Mouse (Mus musculus) frontal cortex, postnatal 14 days (tissue): ENCODE results near the gene Ubxn7.

ENCODE experiments used
- DNase-seq, 2 experiments: peaks; one replicate each; pipeline ENCODE4 v3.0.0; 2022; ENCODE audit warnings: low spot score in 2 of 2

Ubxn7 gene

GRCm38 (mm10) chr16:32382901-32383300 lies 50.8 kb downstream of the Ubxn7 start:
- no peak for DNase-seq

- no peak for DNase-seq
Observed at GRCm38 (mm10) chr16:32384885-32385284, 52.8 kb downstream of the Ubxn7 start.

DNA sequence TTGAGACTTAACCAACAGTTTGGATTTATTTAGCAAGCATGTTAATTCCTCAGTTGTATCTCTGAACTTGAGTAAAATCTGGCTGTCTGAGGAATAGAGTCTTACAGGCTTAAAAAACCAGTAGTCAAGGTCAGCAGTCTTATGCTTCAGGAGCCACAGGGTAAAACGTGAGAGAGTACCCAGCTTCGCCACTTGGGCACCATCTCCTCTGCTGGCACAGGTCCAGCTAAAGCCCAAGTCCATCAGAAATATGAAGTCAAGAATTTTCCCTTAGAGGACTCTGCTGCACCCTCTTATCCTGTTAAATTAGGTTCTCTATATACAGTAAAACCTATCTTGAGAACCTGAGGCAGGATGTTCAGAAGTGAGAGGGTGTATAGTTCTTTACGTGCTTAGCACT lies 54.8 kb downstream of the Ubxn7 start:
- no peak for DNase-seq

DNA sequence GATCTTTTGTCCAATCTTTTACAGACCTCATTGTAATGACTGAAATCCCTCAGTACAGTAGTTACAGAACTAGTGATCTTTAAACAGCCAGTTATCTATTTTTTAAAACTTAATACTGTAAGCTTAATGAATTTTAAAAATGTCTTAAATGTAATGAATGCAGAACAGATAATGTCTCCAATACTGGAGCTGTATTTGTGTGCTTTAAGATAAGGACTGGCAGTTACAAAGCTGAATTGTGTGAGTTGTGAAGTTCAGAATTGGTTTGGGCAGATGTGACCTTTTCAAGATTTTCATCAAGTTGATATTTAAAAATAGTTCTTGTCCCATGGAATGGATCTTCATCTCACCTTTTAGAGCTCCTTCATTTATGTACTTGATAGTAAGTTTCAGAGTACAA lies 57.0 kb downstream of the Ubxn7 start:
- no peak for DNase-seq

GRCm38 (mm10) chr16:32389841-32390240 lies 57.8 kb downstream of the Ubxn7 start:
- no peak for DNase-seq

GRCm38 (mm10) chr16:32390882-32391281 lies 58.8 kb downstream of the Ubxn7 start:
- no peak for DNase-seq

- DNase-seq = no peak
Observed at GRCm38 (mm10) chr16:32395679-32396540, 63.9 kb downstream of the Ubxn7 start.

- DNase-seq = no peak
Observed at GRCm38 (mm10) chr16:32396541-32396835, 64.4 kb downstream of the Ubxn7 start.

GRCm38 (mm10) chr16:32398206-32398605 lies 66.1 kb downstream of the Ubxn7 start:
- DNase-seq = no peak

DNA sequence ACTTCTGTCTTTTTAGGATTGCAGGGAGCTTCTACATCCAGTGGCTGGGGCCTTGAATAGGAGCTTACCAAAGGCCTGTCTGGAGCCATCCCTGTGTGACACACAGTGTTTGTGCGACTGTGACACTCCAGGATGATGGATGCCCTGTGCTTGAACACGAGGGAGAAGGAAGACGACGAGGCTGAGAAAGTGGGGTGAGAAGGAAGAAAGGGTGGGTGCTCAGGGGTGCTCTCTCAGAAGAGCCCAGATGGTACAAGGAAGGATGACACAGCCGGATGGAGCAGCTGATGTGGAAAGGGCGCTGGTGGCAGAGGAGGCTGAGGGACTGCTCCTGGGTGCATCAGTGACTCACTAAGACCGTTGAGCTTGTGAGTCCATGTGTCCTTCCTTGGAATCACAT lies 68.2 kb downstream of the Ubxn7 start, which contains the start of gene Tm4sf19:
Tm4sf19 (plus strand) TSS at position 240 of the 400 bp plus-strand sequence.
- DNase-seq = no peak

DNA sequence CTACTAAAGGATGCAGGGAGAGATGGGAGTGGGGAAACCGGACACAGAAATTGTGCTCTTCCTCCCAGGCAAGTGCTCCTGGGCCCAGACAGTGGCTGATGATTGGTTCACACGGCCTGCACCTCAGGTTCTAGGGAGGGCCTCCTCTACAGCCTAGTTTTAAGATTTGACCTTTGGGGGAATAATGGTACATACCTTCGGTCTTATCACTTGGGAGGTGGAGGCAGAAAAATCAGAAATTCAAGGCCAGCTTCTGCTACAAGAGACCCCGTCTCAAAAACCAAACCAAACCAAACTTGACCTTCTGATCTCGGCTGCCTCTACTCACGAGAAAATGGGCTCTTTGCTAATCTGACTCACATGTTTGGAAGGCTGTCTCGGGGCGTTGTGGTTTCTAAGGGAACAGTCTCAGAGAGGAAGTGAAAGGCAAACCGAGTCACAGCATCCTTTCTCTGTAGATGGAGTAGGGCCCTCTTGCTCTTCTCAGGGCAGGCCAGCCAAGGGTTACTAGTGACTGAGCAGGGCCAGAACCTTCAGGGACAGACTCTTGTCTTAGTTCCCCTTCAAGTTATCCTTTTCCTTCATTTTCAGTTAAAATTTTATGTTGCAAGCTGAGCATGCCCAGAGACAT lies 69.4 kb downstream of the Ubxn7 start:
- DNase-seq = no peak

GRCm38 (mm10) chr16:32402818-32403217 lies 70.8 kb downstream of the Ubxn7 start:
- no peak for DNase-seq

- no peak for DNase-seq
Observed at GRCm38 (mm10) chr16:32405716-32406115, 73.7 kb downstream of the Ubxn7 start.

GRCm38 (mm10) chr16:32406671-32407070 lies 74.6 kb downstream of the Ubxn7 start:
- no peak for DNase-seq

GRCm38 (mm10) chr16:32407730-32408129 lies 75.7 kb downstream of the Ubxn7 start:
- DNase-seq = no peak

DNA sequence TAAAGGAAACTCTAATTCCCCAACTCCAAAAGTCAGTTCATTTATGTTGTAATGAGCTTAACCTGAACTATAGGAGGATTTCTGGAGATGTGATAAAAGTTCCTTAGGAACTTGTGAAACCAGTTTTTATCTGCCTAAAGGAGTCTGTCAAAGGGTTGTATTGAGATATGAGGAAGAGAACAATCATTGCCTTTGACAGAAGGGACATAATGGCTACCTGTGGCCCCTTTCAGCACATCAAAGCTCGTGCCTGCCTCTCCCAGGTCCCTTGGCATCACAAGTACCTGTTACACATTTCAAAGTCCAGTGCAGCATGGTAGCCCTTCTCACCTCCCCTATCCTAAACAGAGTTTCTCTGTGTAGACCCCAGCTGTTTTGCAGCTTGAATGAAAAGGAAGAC lies 85.4 kb downstream of the Ubxn7 start:
- no peak for DNase-seq

DNA sequence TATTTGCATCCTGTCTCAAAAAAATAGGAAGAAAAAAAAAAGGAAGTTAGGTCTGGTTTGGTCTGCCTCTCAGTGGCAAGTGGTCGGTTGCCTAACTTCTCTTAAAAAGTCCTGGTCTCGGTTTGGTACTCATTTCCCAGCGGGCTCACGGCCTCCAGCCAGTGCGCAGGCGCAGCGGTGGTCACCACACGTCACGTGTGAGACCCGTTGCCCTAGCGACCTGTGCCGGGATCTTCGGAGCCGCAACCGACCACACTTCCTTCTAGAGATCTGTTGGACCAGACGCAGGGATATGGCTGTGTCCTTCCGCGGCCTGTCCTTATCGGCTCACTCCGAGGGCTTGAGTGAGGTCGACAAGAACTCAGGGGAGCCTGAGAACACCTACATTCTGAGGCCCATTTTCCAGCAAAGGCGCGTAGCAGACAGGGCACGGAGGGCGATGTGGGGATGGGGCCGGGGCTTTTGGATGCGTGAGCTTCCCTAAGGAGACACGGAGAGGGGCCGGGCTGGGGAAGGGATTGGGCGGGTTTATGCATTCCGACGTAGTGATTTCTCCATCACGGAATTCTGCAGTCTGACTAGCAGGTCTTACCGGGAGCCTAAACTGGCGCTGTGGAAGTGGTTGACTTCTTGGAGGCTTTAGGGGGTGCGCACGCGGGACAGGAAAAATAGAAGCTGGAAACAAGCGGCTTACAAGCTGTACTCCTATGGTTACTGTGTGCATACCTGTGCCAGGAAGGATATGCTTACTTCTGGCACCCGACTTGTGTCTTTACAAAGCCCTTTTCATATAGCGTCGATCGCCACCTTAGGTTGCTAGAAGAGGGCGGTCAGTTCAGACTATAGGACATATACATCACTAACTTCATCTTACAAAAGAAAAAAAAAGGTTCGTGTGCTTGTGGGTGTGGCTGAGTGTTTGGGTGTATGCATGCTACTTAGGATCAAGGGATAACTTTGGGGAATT lies 87.7 kb downstream of the Ubxn7 start, which contains the start of gene Tctex1d2:
Tctex1d2 (plus strand) TSS at position 186 of the 967 bp plus-strand sequence.
- DNase-seq = peak; percentile 92 to 93

DNA sequence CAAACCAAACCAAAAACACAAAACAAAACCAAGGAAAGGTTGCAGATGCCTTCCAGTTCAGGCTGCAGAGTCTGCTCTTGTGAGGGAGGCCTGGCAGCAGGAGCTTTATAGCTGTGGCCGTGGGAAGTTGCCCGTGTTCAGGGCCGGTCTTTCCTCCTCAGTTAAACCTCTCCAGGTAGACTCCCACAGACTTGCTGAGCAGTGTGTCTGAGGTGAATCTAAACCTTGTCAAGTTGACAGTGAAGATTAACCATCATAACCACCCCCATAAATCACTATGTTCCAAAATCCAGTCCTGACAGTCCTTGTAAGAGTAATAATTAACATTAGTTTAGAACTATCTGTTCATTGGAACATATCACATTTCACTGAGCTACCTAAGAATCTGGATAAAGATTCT lies 95.4 kb downstream of the Ubxn7 start:
- no peak for DNase-seq

GRCm38 (mm10) chr16:32430474-32431046 lies 98.5 kb downstream of the Ubxn7 start, which contains the start of gene Pcyt1a:
TSS of gene Pcyt1a (plus strand) at chr16:32430921.
- peak; percentile 81 to 85 for DNase-seq

- peak in 1 of 2 experiments; percentile 10 for DNase-seq
Observed at GRCm38 (mm10) chr16:32431047-32431591, 99.1 kb downstream of the Ubxn7 start.

DNA sequence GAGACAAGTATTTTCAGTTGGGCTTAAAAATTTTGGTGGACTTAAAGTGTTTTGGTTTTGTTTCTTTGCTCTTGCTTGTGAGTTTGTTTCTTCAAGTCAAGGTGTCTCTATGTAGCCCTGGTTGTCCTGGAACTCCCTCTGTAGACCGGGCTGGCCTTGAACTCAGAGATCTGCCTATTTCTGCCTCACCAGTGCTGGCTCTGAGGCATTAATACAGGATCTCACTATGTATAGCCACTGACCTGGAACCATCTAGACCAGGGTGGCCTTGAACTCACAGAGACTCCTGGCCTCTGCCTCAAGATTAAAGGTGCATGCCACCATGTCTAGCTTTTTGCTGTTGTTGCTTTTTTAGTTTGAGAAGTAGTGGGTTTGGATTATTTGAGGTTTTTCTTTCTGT lies 99.9 kb downstream of the Ubxn7 start:
- no peak for DNase-seq
